Mouse (Mus musculus) gastrocnemius, adult 8-10 months (tissue): Measurements from ENCODE around the gene Vsx2. TPM values are rescaled to one million over a fixed set of nuclear protein-coding genes. Genes with fewer than 3 reads are reported as not detected.

Experiments
- DNase-seq, 2 experiments: peaks; one replicate each; pipeline ENCODE4 v3.0.0; 2022; ENCODE audit warnings: low spot score in 2 of 2
- total RNA-seq, 4 experiments: library from RNA; stranded (reverse); gene quantifications; 2 replicates each; pipeline ENCODE4 v1.2.4; 2022

Vsx2 gene
- total RNA-seq, 4 experiments from 2014 or later = not detected

DNA sequence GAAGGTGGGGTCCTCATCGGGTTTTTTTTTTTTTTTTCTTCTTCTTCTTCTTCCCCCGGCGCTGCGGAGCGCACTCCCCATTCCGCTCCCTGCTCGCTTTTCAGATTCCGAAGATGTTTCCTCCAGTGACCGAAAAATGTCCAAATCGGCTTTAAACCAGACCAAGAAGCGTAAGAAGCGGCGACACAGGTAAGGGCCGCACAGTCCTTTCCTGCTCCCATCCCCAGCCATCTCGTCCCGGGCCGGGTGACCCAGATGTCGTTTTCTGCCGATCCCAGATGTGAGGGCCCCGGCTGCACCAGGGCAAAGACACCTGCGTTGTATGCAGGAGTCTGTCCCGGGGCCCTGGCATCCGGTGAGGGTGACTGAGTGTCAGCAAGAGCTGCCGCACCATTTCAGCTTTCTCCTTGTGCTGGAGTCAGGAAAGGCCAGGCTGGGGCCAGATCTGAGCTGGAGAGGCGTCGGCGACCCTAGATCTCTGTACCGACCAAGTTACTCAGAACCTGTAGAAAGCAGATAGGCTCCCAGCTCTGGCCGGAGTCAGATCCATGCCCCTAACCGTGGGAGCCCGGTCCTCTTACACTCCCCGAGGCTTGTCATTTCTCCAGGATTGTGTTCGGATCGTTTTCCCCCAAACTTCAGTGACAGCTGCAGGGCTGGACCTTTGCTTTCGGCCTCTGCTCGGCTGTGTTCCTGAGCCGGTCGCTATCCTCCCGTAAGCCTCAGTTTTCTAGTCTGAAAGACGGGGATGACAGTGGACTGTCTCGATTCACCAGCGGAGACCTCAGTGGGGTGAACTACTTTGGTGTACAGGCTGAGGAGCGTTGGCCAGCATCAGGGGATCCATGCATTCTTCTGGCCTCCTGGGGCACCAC lies 2.1 kb downstream of the Vsx2 start:
- DNase-seq = no peak

- DNase-seq = no peak
Measured at GRCm38 (mm10) chr12:84572341-84572720, 2.8 kb downstream of the Vsx2 start.

GRCm38 (mm10) chr12:84573094-84573493 lies 3.5 kb downstream of the Vsx2 start:
- no peak for DNase-seq

DNA sequence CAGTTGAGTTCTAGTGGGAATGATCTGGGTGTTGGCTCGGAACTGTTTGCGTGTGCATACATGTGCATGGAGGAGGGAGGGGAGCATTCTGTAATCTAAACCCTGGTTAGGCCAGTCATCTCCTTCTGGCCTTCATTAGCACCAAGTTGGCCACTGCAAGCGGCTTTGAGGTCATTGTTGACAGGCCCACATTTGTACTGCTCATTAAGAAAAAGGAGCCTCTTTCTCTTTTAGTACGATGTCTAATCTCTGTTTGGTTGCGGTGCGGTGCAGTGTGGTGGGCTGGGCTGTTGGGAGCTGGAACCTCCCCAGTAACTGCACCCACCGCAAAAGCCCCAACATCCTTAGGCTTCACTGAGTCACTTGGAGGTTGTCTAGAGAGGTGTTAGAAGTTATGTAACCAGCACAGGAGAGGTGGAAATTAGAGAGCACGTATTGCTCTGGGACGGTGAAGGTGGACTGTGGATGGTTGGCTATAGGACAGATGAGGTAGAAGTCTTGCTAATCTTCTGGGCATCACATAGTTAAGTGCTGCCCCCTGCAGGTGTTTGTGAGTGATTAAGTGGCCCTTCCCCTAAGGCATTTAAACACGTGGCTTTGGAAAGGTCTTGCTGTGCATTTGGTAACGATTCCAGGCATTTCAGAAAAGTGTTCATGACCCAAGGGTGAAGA lies 8.3 kb downstream of the Vsx2 start:
- no peak for DNase-seq

DNA sequence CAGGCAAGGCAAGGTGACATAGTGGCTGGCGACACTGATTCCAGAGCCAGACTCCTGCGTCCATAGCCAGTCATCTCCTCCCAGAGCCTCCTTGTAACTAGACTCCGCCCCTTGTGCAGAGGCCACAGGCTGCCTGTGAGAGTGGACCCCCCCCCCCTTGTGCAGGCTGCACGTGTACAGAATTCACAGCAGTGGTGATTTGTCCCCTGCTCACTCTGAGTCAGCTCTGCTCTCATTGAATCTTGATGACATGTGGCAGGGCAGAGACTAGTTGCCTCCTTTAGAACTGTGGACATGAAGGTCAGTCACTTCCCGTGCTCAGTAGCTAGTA lies 8.8 kb downstream of the Vsx2 start:
- DNase-seq = no peak

DNA sequence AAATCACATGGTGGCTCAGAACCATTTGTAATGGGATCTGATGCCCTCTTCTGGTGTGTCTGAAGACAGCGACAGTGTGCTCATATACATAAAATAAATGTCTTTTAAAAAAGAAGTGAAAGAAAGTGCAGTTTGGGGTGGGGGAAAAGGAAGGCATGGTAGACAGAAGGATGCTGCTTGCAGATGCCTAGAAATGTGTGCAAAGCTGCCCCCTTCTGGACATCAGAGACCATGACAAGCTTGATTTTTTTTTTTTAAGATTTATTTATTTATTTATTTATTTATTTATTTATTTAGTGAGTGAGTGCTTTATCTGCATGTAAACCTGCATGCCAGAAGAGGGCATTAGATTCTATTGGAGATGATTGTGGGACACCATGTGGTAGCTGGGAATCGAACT lies 11.7 kb downstream of the Vsx2 start:
- no peak for DNase-seq

- DNase-seq = peak; percentile 79 to 81
Measured at GRCm38 (mm10) chr12:84589825-84590761, 20.5 kb downstream of the Vsx2 start.

GRCm38 (mm10) chr12:84598324-84598723 lies 28.8 kb downstream of the Vsx2 start:
- DNase-seq = no peak

DNA sequence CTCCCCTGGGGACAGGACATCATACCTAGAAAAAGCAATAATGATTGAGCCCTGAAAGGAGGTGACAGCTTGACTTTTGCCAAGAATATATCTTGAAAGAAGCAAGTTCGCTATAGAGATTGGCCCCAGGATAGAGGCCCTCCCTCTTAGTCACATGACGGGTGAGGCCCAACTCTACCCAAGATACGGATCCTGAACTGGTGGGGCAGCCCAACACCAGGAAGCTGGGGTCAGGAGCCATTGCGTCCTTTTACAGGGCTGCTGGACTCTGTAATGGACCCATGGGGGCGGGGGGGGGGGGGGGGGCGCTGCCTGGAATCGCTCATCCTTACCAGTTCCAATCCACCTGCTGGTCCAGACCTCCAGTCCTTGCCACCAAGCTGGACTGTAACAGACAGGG lies 34.4 kb downstream of the Vsx2 start:
- DNase-seq = no peak

- no peak for DNase-seq
Measured at GRCm38 (mm10) chr12:84605860-84606259, 36.3 kb downstream of the Vsx2 start.

- DNase-seq = no peak
Measured at GRCm38 (mm10) chr12:84611718-84612117, 42.2 kb downstream of the Vsx2 start.

DNA sequence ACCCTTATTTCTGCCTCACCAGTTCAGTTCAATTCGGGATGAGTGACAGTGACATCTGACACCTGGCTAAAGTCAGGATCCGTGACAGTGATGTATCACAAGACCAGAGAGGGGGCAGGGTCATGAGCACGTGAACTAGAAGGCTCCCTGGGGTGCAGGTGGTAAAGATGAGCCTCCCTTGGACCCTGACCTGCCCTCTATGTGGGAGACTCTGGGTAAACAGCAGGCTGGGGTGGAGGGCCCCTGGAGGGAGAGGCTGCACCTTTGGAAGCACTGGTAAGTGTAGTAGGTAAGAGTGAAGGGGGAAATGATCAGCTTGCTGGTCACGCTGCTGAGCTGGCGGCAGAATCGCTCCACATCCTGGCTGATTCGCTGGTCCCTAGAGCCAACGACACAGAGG lies 43.0 kb downstream of the Vsx2 start:
- DNase-seq = no peak

DNA sequence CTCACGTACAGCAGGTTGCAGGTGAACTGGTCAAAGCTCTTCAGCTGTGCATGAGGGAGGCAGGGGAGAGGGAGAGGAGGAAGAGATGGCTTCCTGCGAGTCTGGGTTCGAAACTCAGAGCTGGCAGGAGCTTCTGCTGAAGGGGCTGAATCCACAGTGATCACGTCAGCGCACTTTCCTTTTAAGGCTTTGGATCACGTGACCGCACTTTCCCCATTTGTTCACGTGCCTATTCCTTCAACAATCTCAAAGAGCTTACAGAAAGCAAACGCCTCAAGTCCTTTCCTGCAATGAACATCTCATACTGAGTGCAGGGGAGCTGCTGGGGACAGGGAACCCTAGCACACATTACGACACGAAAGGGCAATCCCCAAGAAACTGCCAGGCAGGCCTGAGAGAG lies 44.4 kb downstream of the Vsx2 start:
- no peak for DNase-seq

- DNase-seq = no peak
Measured at GRCm38 (mm10) chr12:84614524-84614923, 45.0 kb downstream of the Vsx2 start.

- DNase-seq = peak; percentile 92 to 95
Measured at GRCm38 (mm10) chr12:84616977-84617630, 47.5 kb downstream of the Vsx2 start, which contains the start of gene Abcd4. Abcd4 (minus strand) TSS chr12:84617413.

DNA sequence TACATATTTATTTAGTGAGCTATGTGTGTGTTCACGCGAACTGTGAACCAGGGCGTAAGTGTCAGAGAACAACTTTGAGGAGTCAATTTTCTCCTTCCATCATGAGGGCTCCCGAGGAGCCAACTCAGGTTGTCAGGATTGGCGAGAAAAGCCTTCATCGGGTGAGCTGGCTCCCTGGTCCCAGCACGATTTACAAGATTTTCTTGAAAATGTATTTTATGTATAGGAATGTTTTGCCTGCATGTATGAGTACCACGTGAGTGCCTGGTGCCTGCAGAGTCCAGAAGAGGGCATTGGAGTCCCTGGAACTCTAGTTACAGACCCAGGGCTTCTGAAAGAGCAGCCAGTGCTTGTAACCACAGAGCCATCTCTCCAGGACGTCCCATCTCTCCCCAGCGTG lies 48.1 kb downstream of the Vsx2 start:
- DNase-seq = no peak

- DNase-seq = no peak
Measured at GRCm38 (mm10) chr12:84620975-84621374, 51.4 kb downstream of the Vsx2 start.

- no peak for DNase-seq
Measured at GRCm38 (mm10) chr12:84624601-84625000, 55.0 kb downstream of the Vsx2 start.

- DNase-seq = no peak
Measured at GRCm38 (mm10) chr12:84625116-84625515, 55.6 kb downstream of the Vsx2 start.

DNA sequence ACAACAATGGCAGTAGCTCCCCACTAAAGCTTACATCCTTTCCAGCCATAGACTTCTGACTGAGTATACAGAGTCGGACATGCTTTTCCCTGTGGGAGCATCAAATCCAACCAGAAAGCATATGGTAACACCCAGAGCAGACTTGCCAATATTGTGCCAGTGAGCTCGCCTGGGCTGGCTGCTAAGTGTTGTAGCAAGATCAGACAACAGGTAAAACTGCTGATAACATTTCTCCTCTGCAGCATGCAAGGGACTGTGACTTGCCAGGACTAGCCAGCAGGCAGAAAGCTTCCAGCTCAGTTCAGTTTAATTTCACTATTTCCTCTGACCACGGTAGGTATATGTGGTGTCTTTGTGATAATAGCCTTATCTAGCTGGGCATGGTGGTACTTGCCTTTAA lies 62.3 kb downstream of the Vsx2 start:
- no peak for DNase-seq

- DNase-seq = no peak
Measured at GRCm38 (mm10) chr12:84640253-84640652, 70.7 kb downstream of the Vsx2 start.
